Mouse (Mus musculus) cortical plate, adult 2 months (tissue): Measurements from ENCODE around the gene Rab22a.

Source experiments
- CTCF ChIP-seq: fragments of 200-500 bp; IDR thresholded peaks from 2 replicates; pipeline ENCODE4 v1.5.1; 2011; ENCODE audit warnings: mild to moderate bottlenecking, control low read depth, low read length; ENCODE audit not compliant: insufficient read depth; ENCODE audit errors: extremely low read depth
- POLR2A ChIP-seq: fragments of 200-500 bp; IDR thresholded peaks from 2 replicates; pipeline ENCODE4 v1.6.1; 2011; ENCODE audit warnings: mild to moderate bottlenecking, low read length, control low read depth; ENCODE audit not compliant: insufficient read depth; ENCODE audit errors: extremely low read depth

DNA sequence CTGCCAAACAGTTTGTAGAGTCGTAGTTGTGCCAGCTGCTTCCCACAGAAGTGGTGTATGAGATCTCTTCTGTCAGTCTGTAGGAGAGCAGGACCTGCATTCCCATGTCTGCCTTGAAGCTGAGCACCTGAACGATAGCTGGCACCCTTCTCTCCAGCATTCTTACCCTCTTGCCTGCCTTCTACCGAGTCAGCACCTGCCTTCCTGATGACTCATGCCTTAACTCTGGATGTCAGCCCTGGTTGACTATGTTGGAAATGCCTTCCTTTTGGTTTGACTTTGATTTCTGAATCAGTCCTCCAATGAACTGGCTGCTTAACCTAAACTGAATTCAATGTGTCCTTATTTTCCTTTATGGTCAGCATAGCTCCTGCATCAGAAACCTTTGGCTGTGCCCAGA, 39.3 kb downstream of the Rab22a start:
- no peak for TF ChIP-seq POLR2A
- no peak for TF ChIP-seq CTCF
